Mouse (Mus musculus): ENCODE results near the gene Prom1.

DNA sequence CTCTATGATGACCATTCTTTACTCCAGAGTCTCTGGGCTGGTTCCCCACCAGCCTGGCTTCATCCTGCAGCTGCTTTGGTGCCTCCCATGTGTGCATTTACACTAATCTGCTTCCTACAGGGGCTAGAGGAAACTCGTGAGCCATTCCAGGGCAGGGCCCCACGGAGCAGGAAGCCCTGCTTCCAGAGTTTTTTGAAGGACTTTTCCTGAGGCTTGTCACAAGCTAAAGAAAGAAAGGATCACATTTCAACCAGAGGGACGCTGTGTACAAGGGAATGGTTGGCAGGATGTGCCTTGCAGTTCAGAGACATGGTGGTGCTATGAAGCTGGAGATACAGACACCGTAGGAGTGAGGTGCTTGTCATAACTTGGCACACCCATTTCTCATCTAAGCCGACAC lies 14.8 kb downstream of the Prom1 start:
- TF ChIP-seq CTCF (IDR thresholded peaks at IDR 0.05; ENCODE audit: low read depth) (no peak), EP300 (IDR thresholded peaks at IDR 0.05; ENCODE audit: low read depth) (0 out of 2 replicates have a peak, but pooled peaks have one; percentile 34)
